Mouse (Mus musculus) layer of hippocampus, adult 8-10 months (tissue): ENCODE measurements around the gene Ddr2. TPM values are rescaled to one million over a fixed set of nuclear protein-coding genes. Genes with fewer than 3 reads are reported as not detected.

ENCODE experiments used
- DNase-seq, 2 experiments: peaks; one replicate each; pipeline ENCODE4 v3.0.0; 2022; ENCODE audit warnings: low spot score in 2 of 2
- total RNA-seq, 4 experiments: library from RNA; stranded (reverse); gene quantifications; 2 replicates each; pipeline ENCODE4 v1.2.4; 2022

Gene Ddr2
- total RNA-seq = 1 to 10 TPM; 5.3 to 7.2 (median 6.8) TPM

GRCm38 (mm10) chr1:170110516-170111332 is at the start of gene Ddr2:
Gene Ddr2 (minus strand): TSS chr1:170110762.
- no peak for DNase-seq

DNA sequence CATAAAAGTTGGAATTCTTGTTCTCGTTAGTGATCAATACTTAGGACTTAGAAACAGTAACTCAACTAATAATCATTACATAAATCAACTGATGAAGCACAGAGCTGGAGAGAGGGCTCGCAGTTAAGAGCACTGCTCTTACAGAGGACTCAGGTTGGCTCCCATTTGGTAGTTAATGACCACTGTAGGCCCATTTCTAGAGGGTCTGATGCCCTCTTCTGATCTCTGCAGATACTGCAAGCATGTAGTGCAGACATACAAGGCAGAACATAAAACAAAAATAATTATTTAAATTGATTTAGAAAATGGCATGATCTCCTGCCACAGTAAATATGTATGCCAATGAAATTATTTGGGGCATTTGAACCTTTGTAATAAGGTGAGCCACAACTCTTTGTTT is 49.1 kb upstream of the Ddr2 start:
- DNase-seq = no peak

GRCm38 (mm10) chr1:170155761-170156160 is 45.2 kb upstream of the Ddr2 start:
- DNase-seq = no peak

DNA sequence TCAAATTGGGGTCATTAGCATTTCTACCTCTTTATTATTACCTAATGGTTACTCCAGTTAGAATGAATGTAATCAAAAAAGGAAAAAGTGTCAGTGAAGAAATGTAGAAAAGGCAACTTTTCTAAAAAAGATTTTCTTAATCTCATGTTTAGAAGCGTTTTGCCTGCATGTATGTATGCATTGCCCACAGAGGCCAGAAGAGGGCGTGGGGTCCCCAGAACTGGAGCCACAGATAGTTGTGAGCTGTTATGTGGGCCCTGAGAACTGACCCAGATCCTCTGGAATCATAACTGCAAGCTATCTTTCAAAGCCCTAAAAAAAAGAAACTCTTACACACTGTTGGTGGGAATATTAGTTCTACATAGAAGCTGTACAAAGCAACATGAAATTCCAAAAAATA is 44.7 kb upstream of the Ddr2 start:
- no peak for DNase-seq

GRCm38 (mm10) chr1:170153986-170154385 is 43.4 kb upstream of the Ddr2 start:
- DNase-seq = no peak

DNA sequence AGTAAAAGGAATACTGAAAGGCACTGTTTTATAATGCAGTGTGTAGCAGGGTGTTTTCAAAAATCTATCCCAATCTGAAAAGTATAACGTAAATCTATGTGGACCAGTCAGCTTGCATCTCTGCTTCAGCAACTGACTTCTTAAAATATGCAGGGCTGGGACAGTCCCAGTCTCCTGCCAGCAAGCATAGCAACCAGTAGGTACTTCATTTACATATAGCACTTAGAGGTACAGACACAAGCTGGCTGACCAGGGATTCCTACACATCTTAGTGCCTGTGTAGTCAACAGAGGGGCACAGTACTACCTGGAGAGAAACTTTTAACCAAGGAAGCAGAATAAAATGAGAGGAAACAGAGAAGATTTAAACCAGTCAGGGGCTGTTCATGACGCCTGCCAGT is 42.0 kb upstream of the Ddr2 start:
- DNase-seq = no peak

DNA sequence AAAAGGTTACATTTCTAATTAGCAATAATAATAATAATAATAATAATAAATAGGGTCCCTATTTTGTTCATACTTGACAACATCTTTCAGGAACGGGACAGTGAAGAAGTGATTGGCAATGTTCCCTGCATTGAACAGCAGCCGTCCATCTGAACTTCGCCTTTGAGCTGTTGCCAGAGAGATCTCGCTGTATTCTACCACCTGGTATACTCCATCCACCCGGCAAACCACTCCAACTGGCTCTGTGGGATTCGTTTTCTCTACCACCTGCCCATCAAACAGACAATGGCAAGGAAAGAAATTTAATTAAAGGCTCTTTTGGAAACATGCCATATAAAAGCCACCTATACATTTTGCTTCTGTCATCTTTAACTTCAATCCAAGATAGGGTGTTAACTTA is 40.3 kb upstream of the Ddr2 start:
- no peak for DNase-seq

GRCm38 (mm10) chr1:170149756-170150155 is 39.2 kb upstream of the Ddr2 start:
- DNase-seq = no peak

- no peak for DNase-seq
Measured at GRCm38 (mm10) chr1:170148536-170148935, 38.0 kb upstream of the Ddr2 start.

GRCm38 (mm10) chr1:170147651-170148448 is 37.3 kb upstream of the Ddr2 start:
- no peak for DNase-seq

GRCm38 (mm10) chr1:170145606-170146005 is 35.0 kb upstream of the Ddr2 start:
- DNase-seq = no peak

DNA sequence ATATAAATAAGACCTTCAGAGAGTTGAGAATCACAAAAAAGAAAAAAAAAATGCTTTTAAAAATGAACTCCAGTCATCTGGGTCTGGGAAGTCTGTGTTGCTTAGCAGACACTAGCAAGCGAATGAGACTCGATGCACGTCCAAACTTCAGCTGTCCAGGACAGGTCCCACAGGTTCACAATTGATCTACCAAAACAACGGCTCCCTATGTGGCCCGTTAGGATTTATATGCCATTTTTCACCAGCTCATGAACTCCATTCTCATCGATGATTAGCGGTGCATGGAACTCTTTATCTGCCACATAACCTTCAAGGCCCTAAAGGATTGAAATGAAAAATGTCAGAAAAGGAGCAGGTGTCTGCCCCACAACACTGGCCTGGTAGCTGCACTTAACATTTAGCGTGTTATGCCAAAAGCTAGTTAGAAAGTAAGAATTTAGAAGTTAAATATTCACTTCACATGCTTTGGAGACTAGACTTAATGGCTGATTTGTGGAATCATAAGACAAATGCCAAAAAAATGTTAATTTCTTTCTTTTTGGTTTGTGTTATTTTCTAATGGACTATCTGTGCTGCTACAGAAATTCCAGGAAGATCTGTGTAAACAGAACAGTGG is 31.8 kb upstream of the Ddr2 start:
- DNase-seq = no peak

GRCm38 (mm10) chr1:170141626-170142025 is 31.1 kb upstream of the Ddr2 start:
- DNase-seq = no peak

GRCm38 (mm10) chr1:170136351-170137009 is 25.9 kb upstream of the Ddr2 start:
- DNase-seq = peak; percentile 45 to 53

- DNase-seq = no peak
Measured at GRCm38 (mm10) chr1:170134264-170134663, 23.7 kb upstream of the Ddr2 start.

DNA sequence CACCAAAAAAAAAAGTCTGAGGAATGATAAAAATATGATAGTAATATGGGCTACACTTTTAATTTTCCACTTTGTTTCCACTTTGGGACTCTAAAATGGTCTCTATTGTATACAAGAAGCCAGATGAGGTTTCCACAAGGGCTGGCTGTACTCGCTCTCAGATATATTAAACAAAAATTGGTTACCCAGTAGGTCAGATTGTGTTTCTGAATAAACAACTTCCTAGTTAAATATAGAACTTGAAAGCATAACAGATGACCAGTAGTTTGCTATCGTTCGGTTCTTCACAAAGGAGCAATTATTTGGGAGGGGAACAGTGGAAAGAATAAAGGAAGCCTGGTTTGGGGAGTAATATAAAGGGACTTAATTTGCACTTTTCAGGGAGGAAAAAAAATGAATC is 20.4 kb upstream of the Ddr2 start:
- no peak for DNase-seq

DNA sequence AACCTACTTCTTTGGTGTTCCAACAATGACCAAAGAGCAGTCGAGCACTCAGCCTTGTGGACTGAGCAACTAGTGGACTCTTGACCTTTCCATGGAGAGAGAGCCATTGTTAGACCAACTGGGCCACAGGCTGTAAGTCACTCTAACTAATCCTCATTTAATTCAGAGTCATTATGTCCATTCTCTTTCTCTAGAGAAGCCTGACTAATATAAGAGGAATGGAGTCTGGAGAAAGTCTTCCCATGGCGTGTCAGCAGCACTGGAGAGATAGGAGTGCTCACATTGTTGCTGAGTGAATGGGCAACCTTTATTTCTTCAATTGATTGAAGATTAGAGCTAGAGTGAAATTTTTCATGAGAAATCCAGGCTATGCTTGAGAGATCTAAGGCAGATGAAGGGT is 14.1 kb upstream of the Ddr2 start:
- DNase-seq = no peak

GRCm38 (mm10) chr1:170113616-170114015 is 3.1 kb upstream of the Ddr2 start:
- DNase-seq = no peak

GRCm38 (mm10) chr1:170112261-170112660 is 1.7 kb upstream of the Ddr2 start:
- no peak for DNase-seq

DNA sequence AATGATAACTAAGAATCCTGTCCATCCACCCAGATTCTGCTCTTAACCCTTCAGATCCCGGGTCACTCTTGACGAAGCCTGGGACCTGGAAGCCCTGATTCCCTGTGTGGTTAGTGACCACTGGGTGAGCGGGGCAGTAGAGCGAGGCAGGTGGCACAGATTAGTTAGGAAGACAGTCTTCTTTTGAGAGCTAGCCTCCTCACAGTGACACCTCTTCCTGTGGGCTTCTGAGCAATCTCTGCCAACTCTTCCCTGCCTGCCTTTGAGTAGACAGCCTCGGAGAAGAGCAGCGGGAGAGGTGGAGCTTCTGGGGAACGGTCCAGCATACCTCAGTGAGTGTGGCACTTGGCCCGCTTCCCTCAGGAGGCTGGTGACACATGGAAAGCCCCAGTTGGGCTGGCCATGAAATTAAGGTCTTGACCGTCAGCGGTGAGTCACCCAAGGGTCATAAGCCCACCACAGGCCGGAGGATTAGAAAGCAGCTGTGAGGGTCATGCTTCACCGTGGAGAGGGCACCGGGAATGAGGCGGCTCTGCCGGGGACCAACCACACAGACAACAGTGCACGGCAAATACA is 1.2 kb upstream of the Ddr2 start:
- no peak for DNase-seq

DNA sequence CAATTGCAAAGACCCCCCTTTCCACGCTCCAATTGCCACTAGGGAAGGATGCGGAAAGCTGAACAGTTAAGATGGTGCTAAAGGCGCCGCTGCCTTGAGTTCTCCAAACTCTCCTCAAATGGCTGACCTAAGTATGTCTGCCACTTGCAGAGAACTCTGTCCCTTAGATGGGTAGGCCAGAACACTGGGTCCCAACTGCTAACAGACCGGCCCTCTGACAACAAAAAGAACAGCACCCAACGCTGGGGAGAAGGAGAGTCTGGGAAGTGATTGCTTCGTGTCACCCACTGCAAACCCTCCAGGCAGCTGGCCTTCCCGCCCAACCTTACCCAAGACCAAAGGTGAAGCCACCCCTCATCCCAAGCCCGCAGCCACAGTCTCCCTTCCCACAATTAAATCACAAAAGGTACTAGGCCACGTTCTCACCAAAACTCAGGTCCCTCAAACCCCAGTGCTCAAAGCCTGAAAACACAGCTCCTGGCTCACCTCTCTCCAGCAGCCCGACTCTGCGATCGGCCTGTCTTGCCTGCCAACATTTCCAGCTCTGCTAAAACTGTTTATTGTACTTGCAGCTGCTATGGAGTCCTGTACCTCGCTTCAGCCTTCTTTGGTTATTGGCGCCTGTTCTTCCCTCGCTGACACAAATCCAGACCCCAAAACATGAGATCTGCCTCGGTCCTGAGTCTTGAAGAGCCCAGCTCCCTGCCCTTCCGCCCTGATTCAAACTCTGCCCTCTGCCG is 616 bp downstream of the Ddr2 start:
- no peak for DNase-seq
